Comparison of ENCODE assay signal across 11 mouse cellular contexts in the genomic region with DNA sequence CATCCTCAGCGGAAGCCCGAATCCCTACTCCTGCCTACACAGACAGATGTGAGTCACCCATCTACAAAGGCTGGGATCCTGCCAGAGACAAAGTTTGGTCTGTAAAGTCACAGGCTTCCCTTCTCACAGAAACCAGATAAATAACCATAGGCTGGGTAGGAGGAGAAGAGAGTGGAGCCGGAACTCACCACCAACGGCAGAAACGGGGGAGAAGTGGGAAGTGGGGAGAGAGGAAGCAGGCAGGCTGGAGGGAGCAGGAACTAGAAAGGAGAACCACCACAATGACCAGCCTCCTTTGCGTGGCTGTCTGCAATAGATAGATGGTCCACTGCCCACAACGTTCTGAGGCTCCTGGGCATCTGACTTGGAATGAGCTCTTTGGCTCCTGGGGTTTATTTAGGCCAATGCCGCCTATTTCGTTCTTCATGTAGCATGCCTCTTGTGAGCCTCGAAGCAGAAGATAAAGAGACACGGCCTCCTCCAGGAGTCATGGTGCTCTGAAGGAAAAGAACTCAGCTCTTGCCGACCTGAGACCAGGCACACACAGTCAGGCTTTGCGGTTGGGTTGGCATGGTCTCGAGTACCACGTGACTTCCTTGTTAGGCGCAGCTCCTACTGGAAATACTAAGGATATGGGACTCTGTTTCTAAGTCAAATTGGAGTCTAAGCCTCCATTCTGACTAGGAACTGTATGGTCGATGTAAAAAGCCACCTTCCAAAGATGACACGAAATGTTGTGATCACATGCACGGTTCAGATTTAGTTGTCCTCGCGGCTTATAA. TPM values are rescaled to one million over a fixed set of nuclear protein-coding genes. Genes with fewer than 3 reads are reported as not detected.
A peak's percentile ranks its signal among the peaks of the same experiment; 100 is the strongest.
DNase-seq lines count a peak whose midpoint lies in the region; ATAC-seq and TF ChIP-seq lines count a peak whose summit lies in the region.
"Had no signal": no experiment of that assay in that cellular context is flagged by ENCODE, and none has a peak within 500 bp of the region (broad histone marks: within the 10 kb centered on the region; RNA-seq: fewer than 3 reads in every experiment).

No protein-coding gene starts in this region.

- intact Hi-C loops in gastrocnemius, postnatal 14 days (cut with DNase I; ENCODE audit: low total_unique reads): no loop called here

- no peak overlapping the region for H3K4me3 ChIP-seq in heart, embryonic 11.5 days (ENCODE audit: low read depth, low read length)
- no peak overlapping the region for H3K4me3 ChIP-seq in liver, embryonic 15.5 days (replicated peaks)
- no peak overlapping the region for H3K4me3 ChIP-seq in stomach, postnatal 0 days (ENCODE audit: low read depth, low read length)

- no peak for ATAC-seq in heart, embryonic 11.5 days (replicated peaks; ENCODE audit: insufficient number of reproducible peaks, low FRiP score, low TSS enrichment)
- ATAC-seq in liver, embryonic 15.5 days (ENCODE audit: insufficient read depth): 0 out of 2 replicates have a peak, but pooled peaks have one; percentile 22
- ATAC-seq in stomach, postnatal 0 days (ENCODE audit: low FRiP score, low TSS enrichment): no peak
- ATAC-seq: forebrain, embryonic 14.5 days had no signal

- TF ChIP-seq CTCF in stomach, postnatal 0 days (IDR thresholded peaks at IDR 0.05; ENCODE audit: low read depth): no peak

- no peak overlapping the region for H3K4me2 ChIP-seq in heart, embryonic 11.5 days
- 0 out of 2 replicates have a peak overlapping the region, but pooled peaks have one; percentile 8 for H3K4me2 ChIP-seq in liver, embryonic 15.5 days
- H3K4me2 ChIP-seq in stomach, postnatal 0 days (replicated peaks; ENCODE audit: low read depth): no peak overlapping the region
- H3K4me2 ChIP-seq: lung, embryonic 14.5 days had no signal

- no peak overlapping the region for H3K27ac ChIP-seq in heart, embryonic 11.5 days (ENCODE audit: low read depth, low read length)
- no peak overlapping the region; the same call in 1 of the 2 replicates for H3K27ac ChIP-seq in liver, embryonic 15.5 days (replicated peaks)
- H3K27ac ChIP-seq in stomach, postnatal 0 days (replicated peaks): no peak overlapping the region

- H3K9ac ChIP-seq in heart, embryonic 11.5 days (ENCODE audit: low read depth, low read length): no peak overlapping the region
- no peak overlapping the region for H3K9ac ChIP-seq in liver, embryonic 15.5 days
- no peak overlapping the region for H3K9ac ChIP-seq in stomach, postnatal 0 days (ENCODE audit: low read length)
- H3K9ac ChIP-seq: lung, embryonic 14.5 days had no signal

- 84% methylated on average over 21 of the region's 21 CpGs for WGBS in heart, embryonic 11.5 days (ENCODE audit: insufficient replicate concordance)
- 47% methylated on average over 21 of the region's 21 CpGs for WGBS in liver, embryonic 15.5 days (ENCODE audit: insufficient replicate concordance)
- WGBS in stomach, postnatal 0 days: 79% methylated on average over 21 of the region's 21 CpGs

- no peaks in the 10 kb centered on the region for H3K27me3 ChIP-seq in heart, embryonic 11.5 days (ENCODE audit: control insufficient read depth, insufficient read depth, low read length)
- no peaks in the 10 kb centered on the region for H3K27me3 ChIP-seq in liver, embryonic 15.5 days
- H3K27me3 ChIP-seq in stomach, postnatal 0 days (ENCODE audit: control insufficient read depth, insufficient read depth, low read length): no peaks in the 10 kb centered on the region

- no peaks in the 10 kb centered on the region for H3K4me1 ChIP-seq in heart, embryonic 11.5 days (ENCODE audit: control insufficient read depth, insufficient read depth, low read length)
- peaks cover 15% of the 10 kb centered on the region for H3K4me1 ChIP-seq in liver, embryonic 15.5 days (replicated peaks)
- no peaks in the 10 kb centered on the region for H3K4me1 ChIP-seq in stomach, postnatal 0 days (replicated peaks; ENCODE audit: control insufficient read depth, insufficient read depth)

- H3K9me3 ChIP-seq in heart, embryonic 11.5 days (replicated peaks; ENCODE audit: control insufficient read depth, low read length): no peaks in the 10 kb centered on the region
- H3K9me3 ChIP-seq in liver, embryonic 15.5 days (replicated peaks): no peaks in the 10 kb centered on the region
- no peaks in the 10 kb centered on the region for H3K9me3 ChIP-seq in stomach, postnatal 0 days (ENCODE audit: control insufficient read depth, low read length)

- no peak for TF ChIP-seq EP300 in stomach, postnatal 0 days (optimal IDR thresholded peaks at IDR 0.05)

- peak; percentile 97 for DNase-seq in heart, adult 11 months
- DNase-seq in urinary bladder, postnatal 14 days (ENCODE audit: low spot score): peak; percentile 22
- no peak for DNase-seq in urinary bladder, postnatal 25 days (ENCODE audit: low spot score)
- no peak for DNase-seq in cerebellum, postnatal 4 days (ENCODE audit: low spot score in 2 of 2)
- no peak for DNase-seq in gastrocnemius, postnatal 14 days
- DNase-seq in stomach, postnatal 0 days (ENCODE audit: low spot score): no peak
- DNase-seq: lung, embryonic 14.5 days; retina, postnatal 1 day had no signal

- no peaks in the 10 kb centered on the region for H3K36me3 ChIP-seq in heart, embryonic 11.5 days (ENCODE audit: control insufficient read depth, insufficient read depth, low read length)
- no peaks in the 10 kb centered on the region for H3K36me3 ChIP-seq in liver, embryonic 15.5 days (replicated peaks)
- H3K36me3 ChIP-seq in stomach, postnatal 0 days (ENCODE audit: control insufficient read depth, insufficient read depth, low read length): no peaks in the 10 kb centered on the region

RNA-seq across cellular contexts. Expression of a gene that starts 23.0 kb away (rescaled TPM):
- 5.5 and 8.7 TPM in 2 replicates for polyA plus RNA-seq in heart, embryonic 11.5 days (2014; fragmentation: Nextera tagmentation; extraction: Ambion mirVana)
- 9.3 and 9.5 TPM in 2 replicates for polyA plus RNA-seq in liver, embryonic 15.5 days (2015; fragmentation: Nextera tagmentation; extraction: Ambion mirVana)
- total RNA-seq in gastrocnemius, postnatal 14 days (2021): 100 to 1,000 TPM; 106 to 120 TPM
- 18.1 and 19.4 TPM in 2 replicates for polyA plus RNA-seq in stomach, postnatal 0 days (2015; fragmentation: Nextera tagmentation; extraction: Ambion mirVana)

RNA-seq across cellular contexts. Expression of a gene that starts 27.3 kb away (rescaled TPM):
- 2.6 and 3.3 TPM in 2 replicates for polyA plus RNA-seq in heart, embryonic 11.5 days (2014; fragmentation: Nextera tagmentation; extraction: Ambion mirVana)
- polyA plus RNA-seq in liver, embryonic 15.5 days (2015; fragmentation: Nextera tagmentation; extraction: Ambion mirVana): 30.3 and 34.6 TPM in 2 replicates
- 1 to 10 TPM; 1.6 to 1.8 TPM for total RNA-seq in gastrocnemius, postnatal 14 days (2021)
- polyA plus RNA-seq in stomach, postnatal 0 days (2015; fragmentation: Nextera tagmentation; extraction: Ambion mirVana): 22.0 and 22.2 TPM in 2 replicates

Comparison
In these comparisons a context has a peak if more than half of its experiments do, and no peak if none do; other contexts are left out.
1. DNase-seq: peak in heart, adult 11 months (single experiment) and urinary bladder, postnatal 14 days (single experiment); none in urinary bladder, postnatal 25 days (single experiment), cerebellum, postnatal 4 days (0 of 2), gastrocnemius, postnatal 14 days (single experiment) and stomach, postnatal 0 days (single experiment).